Mouse (Mus musculus) brain, adult 2 months (tissue): ENCODE data around the gene Slc35b1.

Experiments used
- DNase-seq: peaks from one replicate; pipeline ENCODE4 v3.0.0; 2011; ENCODE audit warnings: low read depth, low spot score

The Slc35b1 gene

DNA sequence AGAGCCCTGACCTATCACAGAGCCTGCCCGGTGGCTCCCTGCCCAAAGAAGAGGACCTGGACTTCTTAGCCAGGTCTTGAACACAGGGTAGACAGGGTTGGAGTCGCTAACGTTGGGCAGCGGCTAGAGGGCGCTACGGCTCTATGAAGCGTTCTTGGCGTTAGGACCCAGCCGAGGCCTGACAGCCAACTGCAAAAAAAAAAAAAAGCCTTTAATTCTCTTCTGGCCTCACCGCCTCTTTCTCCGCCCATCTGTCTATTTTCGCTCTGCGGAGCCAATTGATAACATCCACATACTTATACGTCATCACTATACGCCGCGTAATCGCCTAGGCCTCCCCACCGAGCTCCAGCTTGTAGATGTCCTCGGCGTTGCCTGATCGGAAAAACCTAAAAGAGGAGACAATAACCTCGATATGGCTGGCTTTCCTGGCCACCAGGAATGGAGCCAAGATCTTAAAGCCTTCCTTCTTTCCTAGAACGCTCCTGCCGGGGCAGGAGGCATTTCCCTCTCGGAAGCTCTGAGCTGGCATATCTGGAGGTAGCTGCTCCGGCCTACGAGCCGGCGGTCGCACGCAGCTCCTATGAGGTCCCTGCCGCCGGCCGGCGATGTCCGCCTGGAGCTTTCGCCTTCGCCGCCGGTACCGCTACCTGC is at the start of gene Slc35b1:
Gene Slc35b1 (plus strand): TSS at position 374 of the 654 bp plus-strand sequence.
- peak; percentile 100 for DNase-seq

- DNase-seq, result peak; percentile 92
Measured at GRCm38 (mm10) chr11:95336568-95337128, 47.8 kb upstream of the Slc35b1 start, which contains the start of gene Fam117a. Gene Fam117a (plus strand): TSS chr11:95337018.

GRCm38 (mm10) chr11:95337129-95337813 is 47.2 kb upstream of the Slc35b1 start:
- no peak for DNase-seq

- DNase-seq, result no peak
Measured at GRCm38 (mm10) chr11:95337846-95338342, 46.6 kb upstream of the Slc35b1 start.

- DNase-seq, result no peak
Measured at GRCm38 (mm10) chr11:95339471-95340021, 44.9 kb upstream of the Slc35b1 start.

GRCm38 (mm10) chr11:95340259-95340658 is 44.2 kb upstream of the Slc35b1 start:
- DNase-seq, result no peak

DNA sequence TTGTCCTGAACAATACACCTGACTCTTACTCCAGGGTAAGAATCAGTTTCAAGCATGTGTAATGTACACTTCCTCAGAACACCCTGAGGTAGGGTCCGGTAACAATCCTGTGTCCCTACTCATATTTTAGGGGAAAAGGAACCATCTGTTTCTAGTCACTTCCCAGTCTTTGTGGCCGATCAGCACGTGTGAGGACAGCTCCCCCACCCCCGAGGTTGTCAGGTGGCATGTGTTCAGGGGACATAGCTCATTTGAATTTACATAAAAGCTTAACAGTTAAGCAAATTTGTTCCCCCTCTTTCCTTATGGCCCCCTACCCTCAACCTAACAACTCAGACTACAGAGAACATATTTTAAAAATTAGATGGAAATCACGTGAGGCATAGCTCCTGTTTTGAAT is 43.8 kb upstream of the Slc35b1 start:
- DNase-seq, result no peak

GRCm38 (mm10) chr11:95343180-95343579 is 41.3 kb upstream of the Slc35b1 start:
- DNase-seq, result peak; percentile 73

DNA sequence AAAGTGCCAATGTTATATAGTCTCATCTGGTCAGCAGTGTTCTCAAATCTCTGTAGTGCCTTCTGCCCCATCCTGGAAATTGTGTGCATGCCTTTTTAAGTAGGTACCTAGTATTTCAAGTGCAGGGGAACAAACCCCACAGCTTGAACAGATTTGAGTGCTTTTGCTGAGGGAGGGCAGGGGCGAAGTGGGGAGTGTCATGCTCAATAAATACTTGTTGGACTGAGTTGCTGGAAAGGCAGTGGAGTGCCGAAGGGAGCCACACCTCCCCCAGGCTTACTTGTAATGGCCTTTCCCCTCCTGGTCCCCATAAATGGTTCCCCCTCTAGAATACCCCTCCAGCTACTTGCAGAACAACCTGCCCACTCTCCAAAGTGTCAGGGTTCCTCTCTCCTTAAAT is 40.3 kb upstream of the Slc35b1 start:
- no peak for DNase-seq

GRCm38 (mm10) chr11:95350289-95350688 is 34.2 kb upstream of the Slc35b1 start:
- peak; percentile 47 for DNase-seq

DNA sequence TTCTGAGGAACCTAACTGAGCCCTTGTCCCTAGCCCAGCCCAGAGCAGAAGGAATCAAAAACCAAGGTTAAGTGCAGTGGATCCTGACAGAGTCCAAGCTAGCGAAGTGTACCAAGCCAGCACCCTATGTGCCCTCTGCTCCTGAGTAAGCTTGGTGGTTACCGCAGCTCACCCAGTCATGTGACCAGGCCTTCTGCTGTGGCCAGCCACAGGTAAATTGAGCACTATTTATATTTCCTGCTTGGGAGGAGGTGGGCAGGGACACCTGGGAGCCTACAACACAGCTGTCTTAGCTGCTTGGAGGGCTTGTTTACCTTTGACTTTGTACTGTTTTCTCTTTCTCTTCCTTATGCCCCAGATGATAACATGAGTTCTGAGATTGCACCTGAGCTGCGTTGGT is 33.5 kb upstream of the Slc35b1 start:
- no peak for DNase-seq

- DNase-seq, result no peak
Measured at GRCm38 (mm10) chr11:95352686-95353085, 31.8 kb upstream of the Slc35b1 start.

GRCm38 (mm10) chr11:95353226-95353625 is 31.3 kb upstream of the Slc35b1 start:
- no peak for DNase-seq

DNA sequence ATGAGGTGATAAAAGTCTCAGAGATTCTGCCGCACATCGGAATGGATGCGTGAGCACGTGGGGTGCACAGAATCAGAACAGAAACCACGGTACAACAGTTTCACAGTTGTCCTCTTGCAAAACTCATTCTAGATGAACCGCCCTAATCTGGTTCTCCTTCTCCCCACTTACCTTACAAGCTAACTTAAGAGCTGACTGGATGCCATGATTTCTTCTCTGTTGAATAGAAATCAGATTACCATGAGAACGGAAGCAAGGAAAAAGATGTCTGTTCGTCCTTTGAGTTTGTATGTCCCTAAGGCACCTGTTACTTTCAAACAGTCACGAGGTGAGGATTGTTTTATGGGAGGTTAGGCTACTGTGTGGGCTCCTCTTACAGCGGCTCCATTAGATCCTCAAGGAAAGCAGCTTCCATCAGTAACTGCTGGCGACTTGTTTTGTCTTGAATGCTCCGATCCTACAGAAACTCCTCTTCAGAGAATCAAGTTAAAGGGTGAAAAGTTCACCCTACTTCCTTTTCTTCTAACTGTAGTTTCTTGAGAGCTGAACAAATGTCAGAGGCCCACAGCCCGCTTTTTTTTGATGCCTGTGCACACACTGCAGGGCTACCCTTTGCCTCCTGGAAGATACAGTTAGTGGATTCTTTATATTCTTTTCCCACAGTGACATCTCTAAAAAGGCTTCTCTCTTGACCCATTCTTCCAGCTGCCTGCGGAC is 30.1 kb upstream of the Slc35b1 start:
- no peak for DNase-seq

DNA sequence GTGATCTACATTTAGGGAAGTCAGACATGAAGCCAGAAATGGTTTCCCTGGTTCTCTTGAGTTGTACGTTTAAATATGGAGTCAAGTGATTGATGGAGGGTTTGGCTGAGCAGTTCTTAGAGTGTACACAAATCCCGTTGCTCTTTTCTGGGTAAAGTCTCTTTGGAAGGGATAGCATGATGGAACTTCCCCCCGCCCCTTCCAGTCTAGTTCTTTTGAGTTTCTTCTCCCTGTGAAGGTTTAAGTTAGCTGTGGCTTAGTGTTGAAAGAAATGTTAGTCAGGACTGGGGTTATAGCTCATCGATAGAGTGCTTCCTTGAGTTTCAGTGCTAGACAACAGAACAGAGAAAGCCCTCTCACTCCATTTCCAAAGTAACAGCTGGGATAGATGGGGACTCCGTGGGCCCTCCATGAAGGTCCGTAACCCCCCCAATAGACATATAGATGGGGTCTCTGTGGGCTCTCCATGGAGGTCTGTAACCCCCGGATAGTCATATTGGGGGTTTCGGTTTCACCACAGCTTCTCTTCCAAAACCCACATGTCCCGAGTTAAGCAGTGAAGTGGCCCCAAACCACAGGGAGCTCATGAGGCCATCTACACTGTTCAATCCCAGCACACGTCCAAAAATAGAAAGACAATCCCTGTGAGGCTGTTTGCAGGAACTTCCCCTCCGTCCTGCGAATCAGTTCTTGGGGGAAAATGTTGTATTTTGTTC is 29.4 kb upstream of the Slc35b1 start:
- no peak for DNase-seq

GRCm38 (mm10) chr11:95355661-95356011 is 28.9 kb upstream of the Slc35b1 start:
- DNase-seq, result no peak

GRCm38 (mm10) chr11:95356039-95356438 is 28.5 kb upstream of the Slc35b1 start:
- DNase-seq, result no peak

DNA sequence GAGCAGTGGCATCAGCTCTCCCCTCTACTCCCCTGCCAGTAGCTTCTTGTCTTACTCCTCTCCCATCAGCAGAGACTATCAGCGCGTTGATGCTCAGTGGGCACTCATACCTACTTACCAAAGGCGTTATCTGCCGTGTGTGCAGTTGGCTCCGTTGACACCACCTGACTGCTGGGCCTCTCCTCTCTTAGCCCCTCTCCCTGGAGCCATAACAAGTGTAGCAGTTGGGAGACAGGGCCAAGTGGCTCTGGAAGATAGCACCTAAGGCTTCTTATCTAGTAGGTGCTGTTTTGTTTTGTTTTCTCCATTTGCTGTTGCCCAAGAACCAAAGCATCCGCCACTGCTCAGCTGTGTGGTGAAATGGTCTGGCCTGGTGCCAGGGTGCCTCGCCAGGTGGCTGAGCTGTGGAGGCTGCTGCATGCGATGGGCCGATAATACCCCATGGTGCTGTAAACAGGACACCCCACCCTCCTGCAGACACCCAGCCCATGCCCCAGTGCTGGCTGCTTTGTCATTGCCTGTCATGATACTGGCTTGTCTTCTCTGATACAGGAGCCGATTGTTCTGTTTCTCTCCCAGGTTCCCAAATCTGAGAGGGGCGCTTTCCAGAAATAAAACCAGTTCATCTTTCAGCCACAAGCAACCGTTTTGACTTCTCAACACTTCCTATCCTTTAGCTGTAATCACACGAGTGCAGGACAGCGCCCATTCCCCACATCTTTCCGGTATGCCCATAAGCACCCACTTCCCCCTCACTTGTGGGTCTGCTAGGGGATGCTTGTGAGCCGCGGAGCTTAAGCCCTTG is 27.8 kb upstream of the Slc35b1 start:
- peak; percentile 45 for DNase-seq

DNA sequence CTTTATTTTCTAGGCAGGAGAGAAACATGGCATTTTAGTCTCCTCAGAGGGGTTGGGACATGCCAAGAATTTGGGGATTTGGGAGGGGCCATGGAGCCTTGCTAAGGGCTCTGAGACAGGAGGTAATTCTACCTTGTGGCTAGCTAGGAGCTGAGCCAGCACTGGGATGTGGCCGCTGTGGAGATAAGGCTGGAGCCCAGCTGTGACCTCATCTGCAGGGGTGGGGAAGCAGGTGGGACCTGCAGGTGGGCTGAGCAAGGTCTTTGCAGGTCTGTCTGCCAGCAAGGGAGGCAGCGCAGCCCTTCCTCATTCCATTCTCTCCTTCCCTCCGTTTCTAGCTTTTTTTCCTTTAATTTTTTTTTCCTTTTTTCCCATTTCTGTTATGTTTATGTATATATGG is 26.2 kb upstream of the Slc35b1 start:
- DNase-seq, result no peak

- DNase-seq, result no peak
Measured at GRCm38 (mm10) chr11:95364388-95364787, 20.1 kb upstream of the Slc35b1 start.
